Mouse (Mus musculus): Measurements from ENCODE around the gene Ypel2. TPM values are rescaled to one million over a fixed set of nuclear protein-coding genes. Genes with fewer than 3 reads are reported as not detected.

Gene Ypel2
- polyA plus RNA-seq, 1 experiment from 2014 or later = 11.6 TPM

- Histone ChIP-seq H3K36me3 (ENCODE audit: insufficient read depth, low read length) (no peaks in the 10 kb centered on the region), H3K4me1 (ENCODE audit: insufficient read depth, low read length) (no peaks in the 10 kb centered on the region; the same call in 1 of the 2 replicates), H3K9me3 (ENCODE audit: low read length) (no peaks in the 10 kb centered on the region), H3K9ac (replicated peaks; ENCODE audit: low read length) (no peak overlapping the region), H3K27ac (ENCODE audit: low read length) (no peak overlapping the region), H3K4me3 (ENCODE audit: low read length) (no peak overlapping the region), H3K27me3 (ENCODE audit: insufficient read depth, low read length) (no peaks in the 10 kb centered on the region), H3K4me2 (replicated peaks; ENCODE audit: low read depth, low read length) (no peak overlapping the region)
- no peak for ATAC-seq (ENCODE audit: low FRiP score, low TSS enrichment)
Measured at GRCm38 (mm10) chr11:87021551-87021950, 28.0 kb upstream of the Ypel2 start.

GRCm38 (mm10) chr11:87020449-87020848 lies 26.9 kb upstream of the Ypel2 start:
- no peak for ATAC-seq (ENCODE audit: low FRiP score, low TSS enrichment)
- Histone ChIP-seq H3K4me2 (replicated peaks; ENCODE audit: low read depth, low read length) (no peak overlapping the region), H3K27ac (ENCODE audit: low read length) (no peak overlapping the region), H3K4me1 (ENCODE audit: insufficient read depth, low read length) (no peaks in the 10 kb centered on the region), H3K4me3 (ENCODE audit: low read length) (no peak overlapping the region), H3K27me3 (ENCODE audit: insufficient read depth, low read length) (no peaks in the 10 kb centered on the region), H3K9me3 (ENCODE audit: low read length) (no peaks in the 10 kb centered on the region), H3K36me3 (ENCODE audit: insufficient read depth, low read length) (no peaks in the 10 kb centered on the region), H3K9ac (replicated peaks; ENCODE audit: low read length) (no peak overlapping the region)
- WGBS = 84% methylated on average over 5 of the region's 5 CpGs

- H3K9ac ChIP-seq (replicated peaks; ENCODE audit: low read length) = no peak overlapping the region
- no peak overlapping the region for H3K4me3 ChIP-seq (ENCODE audit: low read length)
- WGBS = 86% methylated on average over 8 of the region's 8 CpGs
- H3K9me3 ChIP-seq (ENCODE audit: low read length) = no peaks in the 10 kb centered on the region
- no peak overlapping the region for H3K27ac ChIP-seq (ENCODE audit: low read length)
- no peaks in the 10 kb centered on the region for H3K4me1 ChIP-seq (ENCODE audit: insufficient read depth, low read length)
- ATAC-seq (ENCODE audit: low FRiP score, low TSS enrichment) = no peak
- no peaks in the 10 kb centered on the region for H3K36me3 ChIP-seq (ENCODE audit: insufficient read depth, low read length)
- no peak overlapping the region for H3K4me2 ChIP-seq (replicated peaks; ENCODE audit: low read depth, low read length)
- no peaks in the 10 kb centered on the region for H3K27me3 ChIP-seq (ENCODE audit: insufficient read depth, low read length)
Measured at GRCm38 (mm10) chr11:87019431-87019830, 25.9 kb upstream of the Ypel2 start.

GRCm38 (mm10) chr11:87018081-87018480 lies 24.6 kb upstream of the Ypel2 start:
- no peak overlapping the region for H3K4me2 ChIP-seq (replicated peaks; ENCODE audit: low read depth, low read length)
- H3K4me1 ChIP-seq (ENCODE audit: insufficient read depth, low read length) = no peaks in the 10 kb centered on the region
- no peaks in the 10 kb centered on the region for H3K27me3 ChIP-seq (ENCODE audit: insufficient read depth, low read length)
- no peaks in the 10 kb centered on the region for H3K36me3 ChIP-seq (ENCODE audit: insufficient read depth, low read length)
- 0 out of 2 replicates have a peak overlapping the region, but pooled peaks have one; percentile 13 for H3K27ac ChIP-seq (ENCODE audit: low read length)
- H3K9me3 ChIP-seq (ENCODE audit: low read length) = no peaks in the 10 kb centered on the region
- H3K9ac ChIP-seq (replicated peaks; ENCODE audit: low read length) = no peak overlapping the region
- H3K4me3 ChIP-seq (ENCODE audit: low read length) = no peak overlapping the region
- 57% methylated on average over 4 of the region's 4 CpGs for WGBS
- ATAC-seq (ENCODE audit: low FRiP score, low TSS enrichment) = no peak

GRCm38 (mm10) chr11:87015691-87016090 lies 22.2 kb upstream of the Ypel2 start:
- ATAC-seq (ENCODE audit: low FRiP score, low TSS enrichment) = peak; percentile 27; the same call in 1 of the 2 replicates
- Histone ChIP-seq H3K4me1 (ENCODE audit: insufficient read depth, low read length) (no peaks in the 10 kb centered on the region), H3K27me3 (ENCODE audit: insufficient read depth, low read length) (no peaks in the 10 kb centered on the region), H3K9ac (replicated peaks; ENCODE audit: low read length) (no peak overlapping the region), H3K4me2 (replicated peaks; ENCODE audit: low read depth, low read length) (no peak overlapping the region), H3K4me3 (ENCODE audit: low read length) (no peak overlapping the region), H3K27ac (ENCODE audit: low read length) (no peak overlapping the region), H3K36me3 (ENCODE audit: insufficient read depth, low read length) (no peaks in the 10 kb centered on the region), H3K9me3 (ENCODE audit: low read length) (no peaks in the 10 kb centered on the region)
- WGBS = 76% methylated on average over 3 of the region's 3 CpGs

- no peak overlapping the region for H3K27ac ChIP-seq (ENCODE audit: low read length)
- H3K36me3 ChIP-seq (ENCODE audit: insufficient read depth, low read length) = no peaks in the 10 kb centered on the region
- H3K27me3 ChIP-seq (ENCODE audit: insufficient read depth, low read length) = no peaks in the 10 kb centered on the region
- 0 out of 2 replicates have a peak, but pooled peaks have one; percentile 33 for ATAC-seq (ENCODE audit: low FRiP score, low TSS enrichment)
- H3K4me2 ChIP-seq (replicated peaks; ENCODE audit: low read depth, low read length) = no peak overlapping the region
- H3K4me3 ChIP-seq (ENCODE audit: low read length) = no peak overlapping the region
- H3K9me3 ChIP-seq (ENCODE audit: low read length) = no peaks in the 10 kb centered on the region
- WGBS = 20% methylated on average over 9 of the region's 9 CpGs
- no peak overlapping the region for H3K9ac ChIP-seq (replicated peaks; ENCODE audit: low read length)
- H3K4me1 ChIP-seq (ENCODE audit: insufficient read depth, low read length) = 0 out of 2 replicates have a peak, but pooled peaks cover 4% of the 10 kb centered on the region
Measured at GRCm38 (mm10) chr11:87010476-87010875, 17.0 kb upstream of the Ypel2 start.

- Histone ChIP-seq H3K9ac (replicated peaks; ENCODE audit: low read length) (no peak overlapping the region), H3K36me3 (ENCODE audit: insufficient read depth, low read length) (no peaks in the 10 kb centered on the region), H3K27ac (ENCODE audit: low read length) (peak overlapping the region; percentile 63), H3K27me3 (ENCODE audit: insufficient read depth, low read length) (no peaks in the 10 kb centered on the region), H3K9me3 (ENCODE audit: low read length) (no peaks in the 10 kb centered on the region), H3K4me3 (ENCODE audit: low read length) (no peak overlapping the region), H3K4me2 (replicated peaks; ENCODE audit: low read depth, low read length) (no peak overlapping the region), H3K4me1 (ENCODE audit: insufficient read depth, low read length) (peaks cover 10% of the 10 kb centered on the region; the same call in 1 of the 2 replicates)
- WGBS = 12% methylated on average over 8 of the region's 8 CpGs
- ATAC-seq (ENCODE audit: low FRiP score, low TSS enrichment) = no peak
Measured at GRCm38 (mm10) chr11:87007371-87007770, 13.9 kb upstream of the Ypel2 start.

- Histone ChIP-seq H3K36me3 (ENCODE audit: insufficient read depth, low read length) (no peaks in the 10 kb centered on the region), H3K4me3 (ENCODE audit: low read length) (no peak overlapping the region), H3K27me3 (ENCODE audit: insufficient read depth, low read length) (no peaks in the 10 kb centered on the region), H3K4me2 (replicated peaks; ENCODE audit: low read depth, low read length) (no peak overlapping the region), H3K4me1 (ENCODE audit: insufficient read depth, low read length) (peaks cover 10% of the 10 kb centered on the region; the same call in 1 of the 2 replicates), H3K9ac (replicated peaks; ENCODE audit: low read length) (peak overlapping the region; percentile 12; the same call in 1 of the 2 replicates), H3K27ac (ENCODE audit: low read length) (peak overlapping the region; percentile 76), H3K9me3 (ENCODE audit: low read length) (no peaks in the 10 kb centered on the region)
- 31% methylated on average over 12 of the region's 12 CpGs for WGBS
- no peak for ATAC-seq (ENCODE audit: low FRiP score, low TSS enrichment)
Measured at GRCm38 (mm10) chr11:87004960-87005755, 11.7 kb upstream of the Ypel2 start.

- H3K36me3 ChIP-seq (ENCODE audit: insufficient read depth, low read length) = no peaks in the 10 kb centered on the region
- peaks cover 10% of the 10 kb centered on the region; the same call in 1 of the 2 replicates for H3K4me1 ChIP-seq (ENCODE audit: insufficient read depth, low read length)
- no peak overlapping the region for H3K27ac ChIP-seq (ENCODE audit: low read length)
- H3K4me2 ChIP-seq (replicated peaks; ENCODE audit: low read depth, low read length) = no peak overlapping the region
- H3K9ac ChIP-seq (replicated peaks; ENCODE audit: low read length) = no peak overlapping the region
- no peak overlapping the region for H3K4me3 ChIP-seq (ENCODE audit: low read length)
- no peaks in the 10 kb centered on the region for H3K9me3 ChIP-seq (ENCODE audit: low read length)
- WGBS = 80% methylated on average over 10 of the region's 10 CpGs
- no peak for ATAC-seq (ENCODE audit: low FRiP score, low TSS enrichment)
- no peaks in the 10 kb centered on the region for H3K27me3 ChIP-seq (ENCODE audit: insufficient read depth, low read length)
Measured at GRCm38 (mm10) chr11:87002078-87002829, 8.7 kb upstream of the Ypel2 start.

- H3K4me2 ChIP-seq (replicated peaks; ENCODE audit: low read depth, low read length) = no peak overlapping the region
- H3K4me3 ChIP-seq (ENCODE audit: low read length) = no peak overlapping the region
- no peak overlapping the region for H3K27ac ChIP-seq (ENCODE audit: low read length)
- ATAC-seq (ENCODE audit: low FRiP score, low TSS enrichment) = no peak
- H3K27me3 ChIP-seq (ENCODE audit: insufficient read depth, low read length) = no peaks in the 10 kb centered on the region
- H3K36me3 ChIP-seq (ENCODE audit: insufficient read depth, low read length) = no peaks in the 10 kb centered on the region
- H3K4me1 ChIP-seq (ENCODE audit: insufficient read depth, low read length) = peaks cover 6% of the 10 kb centered on the region; the same call in 1 of the 2 replicates
- H3K9ac ChIP-seq (replicated peaks; ENCODE audit: low read length) = no peak overlapping the region
- WGBS = 79% methylated on average over 8 of the region's 8 CpGs
- H3K9me3 ChIP-seq (ENCODE audit: low read length) = no peaks in the 10 kb centered on the region
Measured at GRCm38 (mm10) chr11:87001217-87001616, 7.7 kb upstream of the Ypel2 start.
